Mouse (Mus musculus) gastrocnemius, adult 8-10 months (tissue): ENCODE data around the gene Gm26897. TPM values are rescaled to one million over a fixed set of nuclear protein-coding genes. Genes with fewer than 3 reads are reported as not detected.

Experiments used
- DNase-seq, 2 experiments: peaks; one replicate each; pipeline ENCODE4 v3.0.0; 2022; ENCODE audit warnings: low spot score in 2 of 2
- total RNA-seq, 4 experiments: library from RNA; stranded (reverse); gene quantifications; 2 replicates each; pipeline ENCODE4 v1.2.4; 2022

Gene Gm26897
- not detected for total RNA-seq

DNA sequence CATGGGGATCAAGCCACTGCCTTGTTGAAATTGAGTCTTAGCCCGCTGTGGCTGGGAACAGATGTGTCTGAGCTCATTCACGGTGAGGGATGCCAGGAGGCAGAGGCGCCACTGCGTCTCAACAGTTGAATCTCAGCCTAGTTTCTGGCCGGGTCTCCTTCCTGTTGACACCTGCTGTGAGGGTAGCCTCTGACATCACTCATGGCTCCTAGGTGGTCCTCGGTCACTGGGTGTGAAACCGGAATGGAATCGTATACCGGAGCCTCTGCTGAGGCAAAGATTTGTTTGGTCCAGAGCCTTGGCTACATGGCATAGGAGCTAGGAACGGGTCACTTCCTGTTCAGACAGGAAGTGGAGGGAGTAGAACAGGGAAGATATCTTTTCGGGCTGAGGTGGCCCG lies at the start of gene Gm26897:
Gm26897 (plus strand) TSS at position 74 of the 400 bp plus-strand sequence.
- no peak for DNase-seq

DNA sequence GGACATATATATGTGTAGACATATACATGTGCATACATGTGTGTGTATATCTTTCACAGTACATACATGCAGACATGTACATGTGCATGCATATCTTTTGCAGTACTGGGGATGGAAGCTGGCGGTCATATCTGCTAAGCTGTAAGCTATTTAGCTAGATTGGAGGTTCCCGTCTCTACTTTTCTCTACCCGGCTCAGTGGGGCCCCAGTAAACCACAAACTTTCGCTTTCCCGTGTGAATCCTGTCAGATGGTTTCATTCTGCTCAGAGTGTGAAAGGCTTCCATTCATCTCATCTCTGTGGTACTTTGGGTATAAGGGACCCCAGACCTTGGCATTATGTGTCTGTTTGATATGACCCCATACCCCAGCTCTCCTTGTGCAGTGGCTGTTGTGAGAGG lies 46.4 kb upstream of the Gm26897 start:
- DNase-seq = no peak

DNA sequence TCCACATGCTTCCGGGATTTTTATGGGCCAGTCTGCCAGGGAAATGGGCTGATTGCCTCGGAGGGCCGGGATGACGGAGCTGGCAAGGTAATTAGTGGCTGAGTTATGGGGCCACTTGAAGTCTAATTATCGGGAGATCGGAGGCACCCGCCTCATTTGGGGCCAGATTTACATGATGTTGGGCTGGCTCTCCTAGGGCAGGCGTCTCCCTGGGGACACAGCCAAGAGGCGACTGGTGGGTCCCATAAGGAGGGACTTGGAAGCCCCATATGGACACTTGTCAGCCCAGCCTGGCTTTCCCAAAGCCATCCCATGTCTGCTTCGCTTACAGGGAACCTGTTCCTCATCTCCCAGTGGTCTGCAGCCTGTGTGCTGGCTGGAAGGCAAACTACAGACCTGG lies 45.1 kb upstream of the Gm26897 start:
- DNase-seq = no peak

DNA sequence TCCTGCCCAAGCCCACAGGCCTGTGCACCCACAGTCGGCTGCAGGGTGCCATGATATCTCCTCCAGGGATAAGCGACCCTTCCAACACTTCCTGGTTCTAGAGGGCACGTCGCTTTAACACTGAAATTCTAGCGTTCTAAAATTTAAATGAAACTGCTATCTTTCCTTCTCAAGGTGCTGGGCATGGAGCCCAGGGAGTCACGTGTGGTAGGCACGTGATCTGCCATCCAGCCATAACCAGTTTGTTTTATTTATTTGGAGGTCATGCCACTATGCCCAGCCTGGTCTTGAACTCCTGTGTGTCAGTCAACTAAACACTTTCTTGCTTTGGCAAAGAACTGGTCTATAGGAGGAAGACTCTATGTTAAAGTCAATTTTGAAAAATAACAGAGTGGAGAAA lies 35.7 kb upstream of the Gm26897 start:
- no peak for DNase-seq

DNA sequence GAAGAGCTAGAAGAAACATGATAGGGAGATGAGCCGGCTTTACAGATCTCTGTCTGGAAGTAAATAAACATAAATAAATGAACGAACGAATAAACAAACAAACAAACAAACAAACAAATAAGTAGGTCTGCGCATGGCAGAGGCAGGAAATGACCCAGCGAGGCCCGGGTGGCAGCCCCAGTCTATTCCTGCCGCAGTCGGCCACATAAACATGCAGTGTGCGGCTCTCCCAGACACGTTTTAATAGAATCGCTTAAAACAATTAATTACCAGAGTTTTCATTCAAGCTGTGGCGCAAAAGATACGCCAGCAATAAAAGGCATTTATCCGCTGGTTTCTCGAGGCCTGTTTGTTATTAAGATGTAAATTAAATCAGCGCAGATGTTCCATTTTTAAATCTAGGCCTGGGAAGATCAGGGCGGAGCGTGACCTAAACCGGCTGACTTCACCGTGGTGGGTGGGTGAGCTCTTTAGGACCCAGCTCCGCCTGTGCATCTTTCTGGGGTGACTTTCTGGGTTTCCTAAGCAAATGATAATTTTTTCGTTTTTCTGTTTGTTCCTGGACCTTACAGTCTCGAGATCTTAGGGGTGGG lies 33.9 kb upstream of the Gm26897 start:
- DNase-seq = no peak

DNA sequence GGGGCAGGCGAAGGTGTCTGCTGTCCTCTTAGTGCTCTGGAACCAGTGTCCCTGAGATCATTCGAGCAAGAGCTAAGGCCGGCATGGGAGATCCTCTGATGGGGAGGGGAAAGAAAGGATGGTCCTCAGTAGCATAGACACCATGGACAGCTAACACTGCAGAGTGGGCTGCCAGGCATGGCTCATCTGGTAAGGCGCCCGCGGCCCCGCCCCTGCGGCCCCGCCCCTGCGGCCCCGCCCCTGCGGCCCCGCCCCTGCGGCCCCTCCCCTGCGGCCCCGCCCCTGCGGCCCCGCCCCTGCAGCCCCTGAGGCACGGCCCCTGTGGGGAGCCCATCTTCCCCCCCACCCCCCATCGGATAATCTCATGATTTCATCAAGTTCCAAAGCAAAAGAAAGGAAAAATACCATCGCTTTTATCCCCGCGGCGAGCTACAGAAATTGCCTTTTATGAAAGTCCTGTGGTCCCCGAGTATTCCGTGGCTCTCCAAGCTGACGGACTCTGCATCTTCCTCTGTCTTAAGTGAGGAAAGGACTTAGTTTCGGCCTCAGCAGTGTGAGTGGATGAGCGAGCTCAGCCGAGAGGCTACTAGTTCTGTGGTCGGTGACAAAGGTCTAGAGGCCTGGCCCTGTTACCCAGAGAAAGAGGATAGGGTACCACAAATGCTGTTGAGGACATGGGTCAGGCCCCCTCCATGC lies 31.9 kb upstream of the Gm26897 start:
- no peak for DNase-seq

DNA sequence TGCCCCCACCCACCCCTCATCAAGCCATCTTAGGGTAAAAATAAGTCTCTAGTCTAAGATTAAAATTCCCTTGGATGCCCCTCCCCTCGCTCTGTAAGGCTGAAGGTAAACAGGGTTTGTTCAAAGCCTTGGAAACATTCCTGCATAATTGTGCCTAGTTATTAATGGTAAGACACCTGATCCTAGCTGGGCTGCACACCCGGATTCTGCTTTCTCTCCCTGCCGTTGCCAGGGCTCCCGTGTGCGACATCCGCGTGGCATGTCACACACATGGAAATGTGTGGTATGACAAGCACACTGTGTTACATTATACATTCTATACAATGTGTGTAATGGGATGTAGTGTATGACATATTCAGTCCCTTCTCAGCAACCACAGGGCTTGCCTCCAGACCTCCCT lies 30.1 kb upstream of the Gm26897 start:
- DNase-seq = no peak

DNA sequence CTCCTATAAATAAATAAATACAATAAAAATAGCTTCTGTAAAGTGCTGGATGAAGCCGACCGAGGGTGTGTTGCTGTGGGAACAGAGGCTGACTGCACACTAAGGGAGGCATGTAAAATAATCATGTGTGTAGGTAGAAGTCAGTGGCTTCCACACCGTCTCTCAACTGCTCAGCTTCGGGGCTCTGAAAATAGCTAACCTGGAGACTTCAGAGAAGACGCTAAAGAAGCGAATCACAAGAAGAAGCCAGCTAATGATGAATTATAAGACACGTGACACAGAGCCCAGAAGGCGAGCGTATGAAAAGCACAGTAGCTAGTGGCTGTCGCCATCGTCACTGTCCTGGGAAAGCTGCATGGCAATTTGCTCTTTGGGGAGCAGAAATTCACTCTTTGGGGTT lies 29.4 kb upstream of the Gm26897 start:
- no peak for DNase-seq

DNA sequence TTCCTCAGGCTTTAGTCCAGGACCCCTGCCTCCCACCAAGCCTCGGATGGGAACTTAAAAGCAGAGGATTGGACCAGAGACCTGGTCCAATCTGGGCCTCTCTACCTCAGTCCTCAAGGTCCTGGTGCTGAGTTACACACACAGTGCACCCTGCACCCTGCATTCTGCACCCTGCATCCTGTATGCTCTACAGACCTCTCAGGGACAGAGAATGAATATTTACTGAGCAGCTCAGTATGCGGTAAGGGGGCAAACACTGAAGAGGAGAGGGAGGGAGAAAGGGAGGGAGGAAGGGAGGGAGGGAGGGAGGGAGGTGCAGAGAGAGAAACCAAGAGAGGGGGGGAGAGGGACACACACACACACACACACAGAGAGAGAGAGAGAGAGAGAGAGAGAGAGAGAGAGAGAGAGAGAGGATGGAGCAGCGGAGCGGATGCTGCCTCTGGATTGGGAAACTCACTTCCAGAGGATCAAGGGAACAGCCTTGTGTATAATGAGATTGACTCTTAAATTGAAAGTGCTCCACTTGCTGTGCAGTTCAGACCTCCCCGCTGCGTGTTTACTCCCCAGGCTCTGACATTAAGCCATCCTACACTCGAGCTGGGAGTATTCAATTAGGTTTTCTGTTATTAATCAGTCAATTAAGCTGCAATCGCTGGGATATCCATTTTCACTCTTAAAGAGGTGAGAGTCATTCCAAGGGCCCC lies 24.4 kb upstream of the Gm26897 start:
- no peak for DNase-seq

DNA sequence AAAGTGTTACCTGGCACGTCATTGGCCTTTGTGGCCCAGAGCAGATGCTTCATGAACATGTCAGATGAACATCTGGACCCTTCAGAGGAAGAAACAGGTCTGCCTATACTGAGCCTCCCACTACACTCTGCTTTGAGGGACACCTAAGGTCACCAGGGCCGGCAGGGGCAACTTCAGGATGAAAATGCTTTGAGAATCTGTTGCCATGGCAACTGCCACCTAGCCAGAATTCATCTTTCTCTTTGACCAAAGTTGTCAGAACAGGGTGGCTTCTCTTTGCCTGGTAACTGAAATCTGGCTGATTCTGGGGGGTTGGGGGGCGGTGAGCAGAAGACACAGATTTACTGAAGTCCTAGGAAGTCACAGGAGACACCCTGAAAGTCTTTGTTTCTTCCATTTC lies 14.7 kb upstream of the Gm26897 start:
- DNase-seq = no peak

DNA sequence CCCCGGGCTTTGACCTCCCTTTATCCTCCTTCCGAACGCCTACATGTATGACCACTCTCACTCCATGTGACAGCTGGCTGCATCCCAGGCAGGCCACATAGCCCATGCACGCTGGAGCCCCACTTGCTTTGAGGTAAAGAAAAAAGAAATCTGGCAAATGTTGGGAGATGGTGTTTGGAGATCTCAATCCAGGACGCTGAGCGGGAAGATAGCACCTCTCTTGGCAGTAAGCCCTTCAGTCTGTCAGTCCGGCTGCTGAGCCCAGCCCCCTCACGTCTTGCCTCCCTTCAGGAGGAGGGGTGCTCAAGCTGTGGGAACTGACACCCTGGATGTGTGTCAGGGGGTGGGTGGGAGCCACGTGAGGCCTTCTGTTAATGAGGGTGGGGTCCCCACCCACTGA lies 13.0 kb upstream of the Gm26897 start:
- DNase-seq = no peak

DNA sequence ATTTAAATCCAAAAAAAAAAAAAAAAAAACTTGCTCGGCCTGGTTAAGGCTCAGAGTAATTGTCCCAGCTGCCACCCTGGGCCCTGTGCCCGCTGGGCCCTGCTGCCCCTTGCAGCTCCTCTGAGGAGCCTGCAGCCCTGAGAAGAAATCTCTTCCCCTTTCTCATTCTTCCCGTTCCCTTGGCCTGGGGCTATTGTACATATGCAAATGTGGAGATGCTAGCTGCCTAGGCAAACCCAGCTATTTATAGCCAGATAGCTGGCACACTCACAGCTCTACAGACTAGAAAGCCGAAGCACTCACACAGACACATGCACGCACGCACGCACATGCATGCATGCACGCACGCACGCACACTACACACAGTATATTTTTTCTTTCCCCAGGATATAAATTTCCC lies 9.0 kb upstream of the Gm26897 start:
- no peak for DNase-seq

DNA sequence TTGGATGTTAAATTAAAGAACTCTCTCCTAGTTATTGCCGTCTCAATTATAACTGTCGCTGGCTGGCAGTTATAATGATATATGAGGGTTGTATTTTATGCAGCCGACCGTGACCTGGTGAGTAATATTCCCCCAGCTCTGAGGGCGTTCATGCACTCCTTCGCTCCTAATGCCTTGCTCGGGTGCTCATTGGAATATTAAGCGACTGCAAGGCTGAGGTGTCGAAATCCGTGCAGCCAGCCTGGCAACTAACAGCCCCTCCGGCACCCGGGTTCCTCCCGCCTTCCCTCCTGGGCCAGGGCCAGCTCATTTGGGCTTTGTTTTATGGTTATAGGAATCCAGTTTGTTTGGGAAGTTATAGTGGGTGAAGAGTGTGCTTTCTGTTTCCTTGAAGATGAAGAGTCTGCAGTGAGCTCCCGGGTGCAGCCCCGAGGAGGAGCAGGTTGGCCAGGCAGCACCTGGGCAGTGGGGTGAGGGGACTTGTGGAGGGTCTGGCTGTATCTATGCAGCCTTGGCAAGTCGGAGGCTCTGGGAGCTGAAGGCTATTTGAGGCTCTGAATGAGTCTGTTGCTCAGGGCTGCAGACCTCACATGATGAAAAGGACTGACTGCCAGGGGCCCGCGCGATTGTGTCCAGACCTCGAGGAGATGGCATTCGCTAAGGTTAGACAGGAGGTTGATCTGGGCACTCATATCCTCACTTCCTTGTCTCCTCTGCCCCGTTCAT lies 8.4 kb upstream of the Gm26897 start:
- no peak for DNase-seq

DNA sequence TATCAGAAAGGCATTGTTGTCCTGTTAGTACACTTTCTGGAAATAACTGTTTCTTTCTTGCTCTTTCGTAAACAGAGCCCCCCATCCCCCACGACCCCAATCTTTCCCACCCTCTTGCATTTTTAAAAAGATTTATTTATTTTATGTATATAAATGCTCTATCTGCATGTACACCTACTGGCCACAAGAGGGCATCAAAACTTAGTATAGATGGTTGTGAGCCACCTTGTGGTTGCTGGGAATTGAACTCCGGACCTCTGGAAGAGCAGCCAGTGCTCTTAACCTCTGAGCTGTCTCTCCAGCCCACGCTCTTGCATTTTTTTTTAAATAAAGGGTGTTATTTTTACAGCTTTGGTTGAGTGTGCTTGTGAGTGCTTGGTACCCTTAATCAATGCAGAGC lies 5.3 kb upstream of the Gm26897 start:
- no peak for DNase-seq

DNA sequence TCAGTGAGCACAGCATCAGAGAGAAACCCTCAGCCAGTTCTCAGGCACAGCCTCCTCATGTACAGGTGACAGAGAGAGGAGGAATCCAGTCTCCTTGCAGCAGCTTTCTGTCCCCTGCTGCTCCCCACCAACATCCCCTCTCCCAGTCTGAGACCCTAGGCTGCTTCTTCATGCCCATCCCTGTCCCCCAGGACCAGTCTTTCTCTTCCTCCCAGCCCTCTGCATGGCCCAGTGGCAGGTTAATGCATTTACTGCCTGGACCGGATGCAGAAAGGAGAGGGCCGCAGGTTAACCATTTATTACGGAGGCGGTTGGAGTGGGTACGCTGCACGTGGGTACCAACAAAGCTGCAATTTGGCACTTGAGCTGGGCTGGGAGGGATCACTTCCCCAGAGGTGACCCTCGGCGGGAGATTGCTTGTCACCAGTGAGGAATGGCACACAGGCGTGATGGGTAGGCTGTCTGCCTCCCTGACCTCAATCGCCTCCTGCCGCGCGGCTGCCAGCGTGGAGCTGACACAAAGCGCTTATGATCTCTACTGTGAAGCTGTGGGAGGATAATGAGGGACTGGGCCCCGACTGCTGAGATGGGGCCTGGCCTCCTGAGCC lies 3.1 kb upstream of the Gm26897 start:
- DNase-seq = no peak

DNA sequence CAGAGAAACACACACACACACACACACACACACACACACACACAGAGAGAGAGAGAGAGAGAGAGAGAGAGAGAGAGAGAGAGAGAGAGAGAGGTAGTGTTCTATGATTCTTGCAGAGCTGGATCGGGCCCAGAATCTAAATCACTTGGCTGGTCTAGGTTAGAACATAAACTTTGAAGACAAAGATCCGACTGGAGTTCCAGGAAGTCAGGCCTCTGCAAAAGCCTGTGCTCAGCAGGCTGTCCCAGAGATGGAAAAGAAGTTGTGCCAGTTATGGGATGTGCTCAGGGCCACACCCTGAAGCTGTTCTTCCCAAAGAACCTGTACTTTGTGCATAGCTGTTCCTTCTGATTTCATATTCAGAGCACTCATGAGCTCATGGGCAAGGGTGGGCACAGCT lies 1.5 kb upstream of the Gm26897 start:
- no peak for DNase-seq

DNA sequence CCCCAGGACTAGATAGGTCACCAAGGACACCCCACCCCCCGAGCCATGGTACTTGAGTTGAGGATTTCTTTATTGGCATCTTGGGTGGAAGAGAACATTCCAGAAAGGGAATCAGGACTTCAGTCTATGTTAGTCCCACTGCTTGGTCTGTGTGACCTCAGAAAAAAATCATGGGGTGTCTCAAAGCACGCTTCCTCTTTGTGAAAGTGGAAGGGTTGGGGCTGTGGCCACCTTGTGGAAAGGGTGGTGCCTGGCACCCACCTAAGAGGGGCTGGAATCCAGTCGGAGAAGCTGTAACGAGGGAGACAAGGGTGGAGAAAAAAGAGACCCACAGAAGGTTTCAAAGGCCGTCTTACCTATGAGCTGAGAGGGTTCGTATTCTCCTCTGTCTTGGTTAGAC lies 5.8 kb downstream of the Gm26897 start:
- DNase-seq = no peak

DNA sequence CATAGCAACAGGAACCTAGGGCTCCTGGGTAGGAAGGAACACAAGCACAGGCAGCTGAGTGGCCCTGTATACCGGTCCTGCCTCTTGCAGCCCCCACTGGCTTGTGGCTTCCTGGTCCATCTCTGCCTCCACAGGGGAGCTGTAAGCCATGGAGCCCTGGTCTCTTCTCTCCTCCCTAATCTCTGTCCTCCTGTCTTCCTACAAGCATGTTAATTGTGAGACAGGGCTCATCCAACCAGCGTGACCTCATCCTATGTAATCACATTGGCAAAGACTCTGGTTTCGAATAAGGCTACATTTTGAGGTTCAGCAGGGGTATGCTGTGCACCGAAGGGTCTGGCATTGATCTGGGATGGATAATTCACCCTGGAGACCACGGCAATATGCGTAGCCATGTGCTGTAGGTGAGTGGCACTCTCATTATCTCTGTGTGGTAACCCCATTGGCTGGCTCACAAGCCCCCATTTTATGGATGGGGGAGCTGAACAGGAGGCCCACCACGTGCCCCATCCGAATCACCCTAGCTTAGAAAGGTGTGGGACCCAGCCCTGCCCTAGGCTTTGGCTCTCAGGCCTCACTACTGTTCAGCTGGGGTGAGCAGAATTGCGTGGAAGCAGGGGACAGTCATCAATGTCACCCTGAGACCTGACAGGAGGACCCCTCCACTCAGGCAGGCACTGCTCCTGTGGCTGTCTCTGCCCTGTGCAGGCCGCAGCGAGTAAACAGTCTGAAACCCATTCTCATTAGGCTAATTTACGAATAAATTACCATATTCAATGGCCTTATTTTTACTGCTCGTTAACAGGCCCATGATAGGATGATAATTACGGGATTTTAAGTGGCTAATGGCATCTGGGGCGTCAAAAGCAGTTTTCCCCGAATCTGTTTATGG lies 6.9 kb downstream of the Gm26897 start:
- no peak for DNase-seq

DNA sequence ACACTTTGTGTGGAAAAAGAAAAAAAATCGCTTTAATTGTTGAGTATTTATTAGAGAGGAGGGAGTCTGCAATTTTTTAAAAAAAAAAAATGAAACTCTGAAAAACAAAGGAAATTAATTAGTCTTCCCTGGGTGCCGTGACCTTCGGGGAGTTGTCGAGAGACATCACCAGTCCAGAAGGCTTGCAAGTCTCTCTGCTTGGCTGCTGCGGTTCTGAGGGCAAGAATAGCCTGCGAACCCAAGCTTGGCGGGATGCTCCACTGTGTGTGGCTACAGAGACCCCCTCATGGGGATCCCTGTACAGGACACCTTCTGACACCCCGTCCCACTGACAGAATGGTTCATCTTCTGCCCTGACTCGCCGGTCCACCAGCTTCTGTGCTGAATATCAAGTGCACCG lies 7.6 kb downstream of the Gm26897 start:
- DNase-seq = no peak

DNA sequence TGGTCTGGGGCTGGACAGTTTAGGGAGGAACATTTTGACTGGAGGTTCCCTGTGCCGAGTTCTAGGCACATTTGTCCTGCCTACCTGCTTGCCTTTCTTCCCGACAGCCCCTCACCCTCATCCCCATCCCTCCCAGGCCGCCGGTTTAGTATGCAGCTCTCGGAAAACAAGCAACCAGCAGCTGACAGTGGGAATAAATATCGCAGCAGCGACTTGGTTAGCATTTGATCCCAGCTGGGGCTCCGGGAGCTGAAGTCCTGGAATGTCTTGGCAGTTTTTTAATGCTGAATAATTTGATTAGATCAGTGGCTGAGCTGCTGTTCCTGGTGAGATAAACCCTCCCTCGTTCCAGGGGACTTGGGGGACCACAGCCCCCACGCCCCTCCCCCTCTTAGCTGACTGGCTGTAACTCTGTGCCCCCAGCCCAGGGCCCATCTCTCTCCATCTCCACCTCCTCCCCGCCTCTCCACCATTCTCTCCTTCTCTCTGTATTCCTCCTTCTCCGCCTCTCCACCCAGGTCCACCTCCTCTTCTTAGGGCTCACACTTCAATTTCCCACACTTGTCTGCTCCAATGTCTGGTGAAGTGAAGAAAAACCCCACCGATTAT lies 8.7 kb downstream of the Gm26897 start:
- DNase-seq = no peak
